Mouse (Mus musculus) heart, embryonic 14.5 days (tissue): ENCODE data around the gene Fam53b. TPM values are rescaled to one million over a fixed set of nuclear protein-coding genes. Genes with fewer than 3 reads are reported as not detected.

Experiments
- ATAC-seq: fragments of 200-750 bp; cut with Nextera tagmentation; 2 replicates; pipeline ENCODE4 v1.8.0; 2017; ENCODE audit warnings: low read depth, moderate TSS enrichment; ENCODE audit not compliant: insufficient number of reproducible peaks, insufficient read depth, low FRiP score
- H3K27ac ChIP-seq, 2 experiments: fragments of 200-500 bp in 1 of 2; fragments of 300-500 bp in 1 of 2; sonication (generic) in 1 of 2; replicated peaks in 1 of 2; 2 replicates each; pipeline ENCODE4 v1.5.1; 2012 to 2014; ENCODE audit warnings: low read depth in 2 of 2, low read length in 2 of 2, control low read depth in 1 of 2, mild to moderate bottlenecking in 1 of 2, mixed read lengths in 1 of 2; ENCODE audit not compliant: control insufficient read depth in 1 of 2, insufficient read depth in 1 of 2
- H3K27me3 ChIP-seq: fragments of 300-500 bp; sonication (generic); 2 replicates; pipeline ENCODE4 v1.6.1; 2014; ENCODE audit warnings: mild to moderate bottlenecking, low read length, control low read depth; ENCODE audit not compliant: control insufficient read depth, insufficient read depth
- H3K36me3 ChIP-seq: fragments of 300-500 bp; sonication (generic); 2 replicates; pipeline ENCODE4 v1.6.1; 2014; ENCODE audit warnings: mild to moderate bottlenecking, control low read depth, low read length, mixed read lengths; ENCODE audit not compliant: control insufficient read depth, insufficient read depth
- H3K4me1 ChIP-seq, 2 experiments: fragments of 200-500 bp in 1 of 2; fragments of 300-500 bp in 1 of 2; sonication (generic) in 1 of 2; 2 replicates each; pipeline ENCODE4 v1.6.1; 2012 to 2014; ENCODE audit warnings: low read length in 2 of 2, control low read depth in 1 of 2, mixed read lengths in 1 of 2; ENCODE audit not compliant: control insufficient read depth in 2 of 2, insufficient read depth in 2 of 2
- H3K4me2 ChIP-seq: fragments of 300-500 bp; sonication (generic); 2 replicates; pipeline ENCODE4 v1.6.1; 2014; ENCODE audit warnings: mild to moderate bottlenecking, low read length
- H3K4me3 ChIP-seq, 2 experiments: fragments of 200-500 bp in 1 of 2; fragments of 300-500 bp in 1 of 2; sonication (generic) in 1 of 2; 2 replicates each; pipeline ENCODE4 v1.5.1; 2012 to 2014; ENCODE audit warnings: low read length in 2 of 2, mild to moderate bottlenecking in 2 of 2, control low read depth in 1 of 2, low read depth in 1 of 2, moderate library complexity in 1 of 2; ENCODE audit not compliant: control insufficient read depth in 1 of 2, insufficient read depth in 1 of 2
- H3K9ac ChIP-seq: fragments of 300-500 bp; sonication (generic); 2 replicates; pipeline ENCODE4 v1.6.1; 2014; ENCODE audit warnings: mild to moderate bottlenecking, low read length
- H3K9me3 ChIP-seq: fragments of 300-500 bp; sonication (generic); 2 replicates; pipeline ENCODE4 v1.6.1; 2016; ENCODE audit warnings: low read length, control low read depth; ENCODE audit not compliant: control insufficient read depth
- WGBS: fragments of 180-500 bp; shearing (Covaris S2); extraction: QIAGEN DNeasy Blood & Tissue Kit; methylation state at CpG from one replicate; pipeline ENCODE4 v1.1.7; 2014; 5-methylcytosine and 5-hydroxymethylcytosine counted together
- polyA plus RNA-seq: library from polyadenylated mRNA; unstranded; fragments of >200 nt; fragmentation: Nextera tagmentation; extraction: Ambion mirVana; gene quantifications from 2 replicates; pipeline ENCODE4 v1.2.1, GENCODE M21; 2014

The Fam53b gene
- 15.4 and 15.6 TPM in 2 replicates for polyA plus RNA-seq

- under 1% methylated on average over 71 of the region's 85 CpGs for WGBS
Measured at GRCm38 (mm10) chr7:132813416-132814088, at the start of gene Fam53b. Gene Fam53b (minus strand): TSS chr7:132813886.

GRCm38 (mm10) chr7:132859042-132859958 lies 45.6 kb upstream of the Fam53b start, which contains the start of gene Abraxas2:
Gene Abraxas2 (plus strand): TSS chr7:132859225.
- peak; percentile 84 for ATAC-seq
- WGBS: under 1% methylated on average over 52 of the region's 53 CpGs

More at GRCm38 (mm10) chr7:132813416-132814088, at the start of gene Fam53b:
- peaks cover 20 to 42% of the 10 kb centered on the region in 2 experiments for H3K4me1 ChIP-seq
- peak within 1 kb of the TSS; percentile 90 for H3K4me2 ChIP-seq
- H3K9me3 ChIP-seq: no peaks in the 10 kb centered on the region
- peak within 1 kb of the TSS; percentile 63 to 77 for H3K4me3 ChIP-seq
- H3K36me3 ChIP-seq: no peaks in the 10 kb centered on the region
- peak; percentile 48 for ATAC-seq
- peak within 1 kb of the TSS; percentile 86 to 94 for H3K27ac ChIP-seq
- H3K27me3 ChIP-seq: no peaks in the 10 kb centered on the region
- H3K9ac ChIP-seq: peak within 1 kb of the TSS; percentile 93

DNA sequence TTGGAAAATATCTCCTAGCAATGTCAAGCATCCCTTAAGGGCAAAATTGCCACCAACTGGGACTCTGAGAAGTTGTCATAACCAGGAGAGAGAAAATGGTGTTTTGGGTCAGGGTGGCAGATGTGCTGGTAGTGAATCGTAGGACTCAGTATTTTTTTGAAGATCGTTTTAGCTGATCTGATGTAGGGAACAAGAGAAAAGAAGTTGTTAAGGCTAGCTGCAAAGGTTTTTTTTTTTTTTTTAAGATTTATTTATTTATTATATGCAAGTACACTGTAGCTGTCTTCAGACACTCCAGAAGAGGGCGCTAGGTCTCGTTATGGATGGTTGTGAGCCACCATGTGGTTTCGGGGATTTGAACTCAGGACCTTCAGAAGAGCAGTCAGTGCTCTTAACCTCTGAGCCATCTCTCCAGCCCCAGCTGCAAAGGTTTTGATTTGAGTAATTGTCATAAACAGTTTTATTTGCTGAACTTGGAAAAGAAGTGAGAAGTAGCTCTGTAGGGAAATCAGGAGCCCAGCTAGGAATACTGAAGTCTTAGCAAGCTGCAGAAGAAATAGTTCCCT lies 44.4 kb upstream of the Fam53b start:
- H3K36me3 ChIP-seq: no peaks in the 10 kb centered on the region
- no peak overlapping the region for H3K9ac ChIP-seq
- H3K27me3 ChIP-seq: no peaks in the 10 kb centered on the region
- no peak for ATAC-seq
- H3K4me3 ChIP-seq: no peak overlapping the region
- H3K4me1 ChIP-seq: peaks cover 0 to 9% of the 10 kb centered on the region in 2 experiments; a peak in 2 of 4 replicates
- H3K9me3 ChIP-seq: no peaks in the 10 kb centered on the region
- H3K27ac ChIP-seq: no peak overlapping the region
- H3K4me2 ChIP-seq: no peak overlapping the region
- 78% methylated on average over 5 of the region's 5 CpGs for WGBS

More at GRCm38 (mm10) chr7:132859042-132859958, 45.6 kb upstream of the Fam53b start, which contains the start of gene Abraxas2:
- Histone ChIP-seq H3K9ac (peak within 1 kb of the TSS; percentile 93), H3K36me3 (no peaks in the 10 kb centered on the region), H3K9me3 (no peaks in the 10 kb centered on the region), H3K4me1 (peaks cover 0 to 9% of the 10 kb centered on the region in 2 experiments; a peak in 2 of 4 replicates), H3K27me3 (no peaks in the 10 kb centered on the region), H3K4me3 (peak within 1 kb of the TSS; percentile 89 to 95), H3K27ac (peak within 1 kb of the TSS; percentile 80 to 88), H3K4me2 (peak within 1 kb of the TSS; percentile 77)

DNA sequence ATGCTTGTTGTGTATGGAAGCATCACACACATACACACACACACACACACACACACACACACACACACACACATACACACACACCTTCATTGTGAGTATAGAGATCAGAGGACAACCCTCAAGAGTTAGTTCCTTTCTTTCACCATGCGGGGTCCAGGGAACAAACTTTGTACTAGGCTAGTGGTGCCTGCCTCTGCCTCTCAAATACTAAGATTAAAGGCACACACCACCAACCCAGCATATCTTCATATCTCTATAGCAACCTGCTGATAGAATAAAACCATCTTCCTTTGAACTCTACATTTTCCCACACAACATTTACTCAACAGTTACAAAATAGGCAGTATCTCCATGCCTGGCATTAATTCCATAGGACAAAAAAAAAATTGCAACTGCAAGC lies 42.4 kb upstream of the Fam53b start:
- H3K36me3 ChIP-seq: no peaks in the 10 kb centered on the region
- WGBS: 65% methylated on average over 1 of the region's 1 CpGs
- no peaks in the 10 kb centered on the region for H3K9me3 ChIP-seq
- no peak for ATAC-seq
- H3K27ac ChIP-seq: no peak overlapping the region
- H3K27me3 ChIP-seq: no peaks in the 10 kb centered on the region
- H3K9ac ChIP-seq: no peak overlapping the region
- H3K4me3 ChIP-seq: no peak overlapping the region
- H3K4me2 ChIP-seq: no peak overlapping the region
- H3K4me1 ChIP-seq: peaks cover 3 to 14% of the 10 kb centered on the region in 2 experiments; a peak in 3 of 4 replicates

GRCm38 (mm10) chr7:132853946-132854345 lies 40.3 kb upstream of the Fam53b start:
- Histone ChIP-seq H3K4me3 (no peak overlapping the region), H3K4me1 (peaks cover 3 to 5% of the 10 kb centered on the region in 2 experiments; a peak in 2 of 4 replicates), H3K4me2 (no peak overlapping the region), H3K9ac (no peak overlapping the region), H3K27ac (no peak overlapping the region), H3K9me3 (no peaks in the 10 kb centered on the region), H3K27me3 (no peaks in the 10 kb centered on the region), H3K36me3 (peaks cover 20% of the 10 kb centered on the region)
- no peak for ATAC-seq
- WGBS: 73% methylated on average over 4 of the region's 4 CpGs

- Histone ChIP-seq H3K4me2 (no peak overlapping the region), H3K36me3 (peaks cover 26% of the 10 kb centered on the region), H3K27me3 (no peaks in the 10 kb centered on the region), H3K27ac (no peak overlapping the region), H3K4me3 (no peak overlapping the region), H3K9ac (no peak overlapping the region), H3K4me1 (peaks cover 3 to 5% of the 10 kb centered on the region in 2 experiments; a peak in 2 of 4 replicates), H3K9me3 (no peaks in the 10 kb centered on the region)
- WGBS: 90% methylated on average over 6 of the region's 6 CpGs
- no peak for ATAC-seq
Measured at GRCm38 (mm10) chr7:132853361-132853760, 39.7 kb upstream of the Fam53b start.
